In genomic region chr10:123264461-123265191, GRCm38 (mm10) we compare ENCODE assay signal across 8 mouse cellular contexts. TPM values are rescaled to one million over a fixed set of nuclear protein-coding genes. Genes with fewer than 3 reads are reported as not detected.
A peak's percentile ranks its signal among the peaks of the same experiment; 100 is the strongest.
DNase-seq lines count a peak whose midpoint lies in the region; ATAC-seq and TF ChIP-seq lines count a peak whose summit lies in the region.

No protein-coding gene starts in this region.

- H3K9me3 ChIP-seq in erythroblast, embryonic 14.5 days (ENCODE audit: control insufficient read depth, low read length): peaks cover 2% of the 10 kb centered on the region; the same call in 1 of the 2 replicates
- no peaks in the 10 kb centered on the region for H3K9me3 ChIP-seq in forebrain, postnatal 0 days (ENCODE audit: low read length)
- H3K9me3 ChIP-seq in intestine, postnatal 0 days (ENCODE audit: control insufficient read depth): no peaks in the 10 kb centered on the region
- no peaks in the 10 kb centered on the region for H3K9me3 ChIP-seq in limb, embryonic 12.5 days

- DNase-seq in adrenal gland, postnatal 4 days (ENCODE audit: low spot score in 2 of 2): peak; percentile 5 to 7
- DNase-seq in forebrain, postnatal 0 days: peak; percentile 74
- peak; percentile 72 for DNase-seq in neural tube, embryonic 10.5 days (ENCODE audit: extremely low spot score, low spot score)
- no peak for DNase-seq in MN1 (ENCODE audit: low spot score)

- no peaks in the 10 kb centered on the region for H3K4me1 ChIP-seq in erythroblast, embryonic 14.5 days (ENCODE audit: control insufficient read depth)
- H3K4me1 ChIP-seq in forebrain, postnatal 0 days (ENCODE audit: insufficient read depth): no peaks in the 10 kb centered on the region
- H3K4me1 ChIP-seq in intestine, postnatal 0 days (replicated peaks; ENCODE audit: control insufficient read depth, insufficient read depth, low read length): no peaks in the 10 kb centered on the region
- H3K4me1 ChIP-seq in limb, embryonic 12.5 days (replicated peaks): peaks cover 12% of the 10 kb centered on the region

- ATAC-seq in erythroblast, adult 5-6 weeks (replicated peaks; ENCODE audit: low FRiP score, poor library complexity, severe bottlenecking): no peak
- ATAC-seq in forebrain, postnatal 0 days: peak; percentile 73
- no peak for ATAC-seq in intestine, postnatal 0 days
- peak; percentile 50; the same call in 1 of the 2 replicates for ATAC-seq in limb, embryonic 12.5 days (ENCODE audit: insufficient number of reproducible peaks, insufficient read depth, low FRiP score, low TSS enrichment, low read depth)

- no peaks in the 10 kb centered on the region for H3K36me3 ChIP-seq in erythroblast, embryonic 14.5 days (ENCODE audit: control insufficient read depth)
- no peaks in the 10 kb centered on the region for H3K36me3 ChIP-seq in forebrain, postnatal 0 days (ENCODE audit: insufficient read depth)
- no peaks in the 10 kb centered on the region for H3K36me3 ChIP-seq in intestine, postnatal 0 days (ENCODE audit: control insufficient read depth, insufficient read depth)
- H3K36me3 ChIP-seq in limb, embryonic 12.5 days: no peaks in the 10 kb centered on the region

- H3K27ac ChIP-seq in forebrain, postnatal 0 days (ENCODE audit: low read depth, low read length): peak overlapping the region; percentile 73
- no peak overlapping the region for H3K27ac ChIP-seq in intestine, postnatal 0 days (ENCODE audit: low read depth, low read length)
- no peak overlapping the region for H3K27ac ChIP-seq in limb, embryonic 12.5 days

- peak overlapping the region; percentile 79 for H3K9ac ChIP-seq in forebrain, postnatal 0 days
- H3K9ac ChIP-seq in intestine, postnatal 0 days (ENCODE audit: low read depth, low read length): no peak overlapping the region
- peak overlapping the region; percentile 66 for H3K9ac ChIP-seq in limb, embryonic 12.5 days (replicated peaks)

- 4% methylated on average over 81 of the region's 84 CpGs for WGBS in forebrain, postnatal 0 days
- WGBS in intestine, postnatal 0 days: under 1% methylated on average over 84 of the region's 84 CpGs
- WGBS in limb, embryonic 12.5 days: under 1% methylated on average over 84 of the region's 84 CpGs

- H3K4me2 ChIP-seq in forebrain, postnatal 0 days (ENCODE audit: low read depth): peak overlapping the region; percentile 62
- H3K4me2 ChIP-seq in intestine, postnatal 0 days (replicated peaks; ENCODE audit: low read depth): peak overlapping the region; percentile 90
- H3K4me2 ChIP-seq in limb, embryonic 12.5 days: peak overlapping the region; percentile 88

- H3K4me3 ChIP-seq in erythroblast, embryonic 14.5 days (replicated peaks): peak overlapping the region; percentile 21
- H3K4me3 ChIP-seq in forebrain, postnatal 0 days (ENCODE audit: low read depth, low read length): peak overlapping the region; percentile 49
- H3K4me3 ChIP-seq in intestine, postnatal 0 days (ENCODE audit: low read depth, low read length): peak overlapping the region; percentile 52
- peak overlapping the region; percentile 54 for H3K4me3 ChIP-seq in limb, embryonic 12.5 days (replicated peaks)

- TF ChIP-seq CTCF in forebrain, postnatal 0 days (IDR thresholded peaks at IDR 0.05; ENCODE audit: low read depth): no peak
- no peak for TF ChIP-seq CTCF in intestine, postnatal 0 days (IDR thresholded peaks at IDR 0.05; ENCODE audit: low read depth)

- peaks cover 37% of the 10 kb centered on the region for H3K27me3 ChIP-seq in erythroblast, embryonic 14.5 days (ENCODE audit: control insufficient read depth)
- no peaks in the 10 kb centered on the region; the same call in none of the 2 replicates for H3K27me3 ChIP-seq in forebrain, postnatal 0 days (ENCODE audit: insufficient read depth, low read length)
- H3K27me3 ChIP-seq in intestine, postnatal 0 days (replicated peaks; ENCODE audit: control insufficient read depth, insufficient read depth, low read length): peaks cover 28% of the 10 kb centered on the region
- H3K27me3 ChIP-seq in limb, embryonic 12.5 days: peaks cover 43% of the 10 kb centered on the region

RNA-seq across cellular contexts. Expression of gene Fam19a2, which starts 0.8 kb away (rescaled TPM):
- polyA plus RNA-seq in erythroblast, embryonic 14.5 days (2012): 0.01 and 0.02 TPM in 2 replicates
- not detected in 2 replicates for total RNA-seq in erythroblast, adult 5-6 weeks (2015; ENCODE audit: low replicate concordance)
- not detected in 2 replicates for total RNA-seq in erythroblast, adult 5-6 weeks (2017; ENCODE audit: low replicate concordance)
- total RNA-seq in adrenal gland, postnatal 4 days (2021): 1 to 10 TPM; 2.3 to 2.5 TPM
- total RNA-seq in forebrain, postnatal 0 days (2014; rRNA removed): 134 and 138 TPM in 2 replicates
- 62.0 and 62.9 TPM in 2 replicates for polyA plus RNA-seq in forebrain, postnatal 0 days (2015; fragmentation: Nextera tagmentation; extraction: Ambion mirVana)
- 0.55 and 0.85 TPM in 2 replicates for polyA plus RNA-seq in intestine, postnatal 0 days (2015; fragmentation: Nextera tagmentation; extraction: Ambion mirVana)
- polyA plus RNA-seq in limb, embryonic 12.5 days (2016; fragmentation: Nextera tagmentation; extraction: Ambion mirVana): 5.9 and 6.0 TPM in 2 replicates

Comparison
In these comparisons a context has a peak if more than half of its experiments do, and no peak if none do; other contexts are left out.
1. ATAC-seq: peak in forebrain, postnatal 0 days (single experiment) and limb, embryonic 12.5 days (single experiment); none in erythroblast, adult 5-6 weeks (single experiment) and intestine, postnatal 0 days (single experiment).
2. Peak in every context shown above with its lines, with median percentiles within 50 percentile points of each other: H3K4me3 ChIP-seq and H3K4me2 ChIP-seq.